Mouse (Mus musculus): ENCODE measurements at regions not wholly inside any gene's neighbourhood (a gene's known extent, or its start where the extent isn't known, plus 50 kb on each side); places are given as distances from the start of the nearest gene placed in this dataset.

- no peak for DNase-seq
Measured at GRCm38 (mm10) chr14:68783216-68783615, 510.9 kb downstream of the Synb start.

DNA sequence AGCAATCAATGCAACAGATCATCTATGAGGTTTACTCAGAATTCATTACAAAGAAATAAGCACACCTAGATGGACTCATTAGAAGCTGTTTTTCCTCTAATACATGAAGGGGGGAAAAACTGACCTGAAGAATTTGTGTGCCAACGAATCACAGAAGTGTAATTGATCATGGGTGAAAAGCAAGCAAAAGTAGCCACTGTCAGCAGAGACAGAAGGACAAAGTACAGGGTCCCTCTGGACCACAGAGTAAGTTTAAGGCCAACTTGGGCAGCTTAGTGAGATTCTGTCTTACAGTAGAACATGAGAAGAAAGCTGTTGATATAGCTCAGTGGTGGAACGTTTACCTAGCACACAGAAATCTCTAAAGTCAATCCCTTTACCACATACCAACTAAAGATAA, 523.7 kb downstream of the Synb start:
- DNase-seq, result no peak

DNA sequence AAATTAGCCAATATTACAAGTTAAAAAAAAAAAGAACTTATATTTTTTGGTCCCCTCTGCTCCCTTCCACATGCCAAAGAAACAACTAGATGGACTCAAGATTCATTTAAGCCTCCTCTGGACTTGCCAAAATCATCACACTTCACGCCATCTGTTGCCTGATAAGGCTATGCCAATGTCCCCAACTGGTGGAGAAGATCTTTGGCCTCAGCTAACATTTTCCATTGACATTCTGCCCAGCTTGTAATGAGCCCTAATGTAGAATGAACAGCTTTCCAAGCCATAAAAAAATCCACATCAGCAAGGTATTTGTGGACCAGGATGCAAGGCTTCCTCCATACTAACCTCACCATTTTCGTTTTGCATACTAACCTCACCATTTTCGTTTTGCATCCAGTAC, 531.2 kb downstream of the Synb start:
- DNase-seq, result no peak

GRCm38 (mm10) chr14:68744661-68745060, 549.4 kb downstream of the Synb start:
- no peak for DNase-seq

- no peak for DNase-seq
Measured at GRCm38 (mm10) chr14:68738474-68738873, 555.6 kb downstream of the Synb start.

- peak in 1 of 2 experiments; percentile 6 for DNase-seq
Measured at GRCm38 (mm10) chr14:68735756-68736155, 558.3 kb downstream of the Synb start.

- DNase-seq, result no peak
Measured at GRCm38 (mm10) chr14:68721156-68721555, 572.9 kb downstream of the Synb start.

GRCm38 (mm10) chr14:68719429-68720160, 574.5 kb downstream of the Synb start:
- DNase-seq, result no peak

GRCm38 (mm10) chr14:68718846-68719245, 575.3 kb downstream of the Synb start:
- no peak for DNase-seq
